In the genomic region with DNA sequence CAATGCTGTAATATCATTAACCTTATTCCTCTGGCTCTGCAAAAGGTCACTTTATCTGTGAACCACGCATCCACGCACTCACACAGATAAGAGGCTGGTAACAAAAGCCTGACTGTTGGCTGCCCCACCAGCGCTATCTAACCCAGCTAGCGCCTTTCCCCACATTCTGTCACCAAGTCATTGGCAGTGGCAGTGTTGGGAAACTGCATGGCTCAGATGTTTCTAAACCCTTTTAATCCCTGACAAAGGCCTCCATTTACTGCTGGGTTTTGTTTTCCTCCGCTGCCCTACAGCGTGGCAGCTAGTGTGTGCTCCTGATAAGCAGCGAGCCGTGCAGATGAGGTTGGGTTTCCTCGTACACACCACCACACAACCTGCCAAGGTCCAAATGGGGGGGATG, we compare ENCODE assay signal across 9 mouse cellular contexts. TPM values are rescaled to one million over a fixed set of nuclear protein-coding genes. Genes with fewer than 3 reads are reported as not detected.
A peak's percentile ranks its signal among the peaks of the same experiment; 100 is the strongest.
DNase-seq lines count a peak whose midpoint lies in the region; ATAC-seq and TF ChIP-seq lines count a peak whose summit lies in the region.
"Had no signal": no experiment of that assay in that cellular context is flagged by ENCODE, and none has a peak within 500 bp of the region (broad histone marks: within the 10 kb centered on the region; RNA-seq: fewer than 3 reads in every experiment).

No protein-coding gene starts in this region.

- no peak overlapping the region for H3K4me2 ChIP-seq in forebrain, embryonic 11.5 days (ENCODE audit: low read depth, low read length, severe bottlenecking)
- no peak overlapping the region for H3K4me2 ChIP-seq in forebrain, embryonic 13.5 days
- H3K4me2 ChIP-seq in lung, embryonic 14.5 days, result no peak overlapping the region
- H3K4me2 ChIP-seq in hindbrain, postnatal 0 days (ENCODE audit: low read depth, low read length), result no peak overlapping the region
- H3K4me2 ChIP-seq in stomach, embryonic 16.5 days (ENCODE audit: low read depth, low read length), result no peak overlapping the region
- H3K4me2 ChIP-seq in intestine, postnatal 0 days (replicated peaks; ENCODE audit: low read depth), result no peak overlapping the region

- peaks cover 10% of the 10 kb centered on the region for H3K4me1 ChIP-seq in forebrain, embryonic 11.5 days (replicated peaks; ENCODE audit: control insufficient read depth, insufficient read depth, low read length)
- peaks cover 13% of the 10 kb centered on the region for H3K4me1 ChIP-seq in forebrain, embryonic 13.5 days
- H3K4me1 ChIP-seq in lung, embryonic 14.5 days (ENCODE audit: insufficient read depth), result no peaks in the 10 kb centered on the region
- no peaks in the 10 kb centered on the region for H3K4me1 ChIP-seq in hindbrain, postnatal 0 days (ENCODE audit: insufficient read depth, low read length)
- H3K4me1 ChIP-seq in stomach, embryonic 16.5 days (ENCODE audit: control insufficient read depth, insufficient read depth, low read length), result no peaks in the 10 kb centered on the region
- H3K4me1 ChIP-seq in intestine, postnatal 0 days (replicated peaks; ENCODE audit: control insufficient read depth, insufficient read depth, low read length), result no peaks in the 10 kb centered on the region

- no peak overlapping the region for H3K4me3 ChIP-seq in forebrain, embryonic 11.5 days (ENCODE audit: low read depth, low read length)
- no peak overlapping the region for H3K4me3 ChIP-seq in forebrain, embryonic 13.5 days
- no peak overlapping the region for H3K4me3 ChIP-seq in lung, embryonic 14.5 days (ENCODE audit: low read depth, low read length)
- H3K4me3 ChIP-seq in hindbrain, postnatal 0 days (ENCODE audit: low read length), result no peak overlapping the region
- no peak overlapping the region for H3K4me3 ChIP-seq in stomach, embryonic 16.5 days (replicated peaks; ENCODE audit: low read length)
- H3K4me3 ChIP-seq in intestine, postnatal 0 days (ENCODE audit: low read depth, low read length), result no peak overlapping the region

- H3K9me3 ChIP-seq in forebrain, embryonic 11.5 days (ENCODE audit: control insufficient read depth, low read length), result no peaks in the 10 kb centered on the region
- H3K9me3 ChIP-seq in forebrain, embryonic 13.5 days (replicated peaks), result no peaks in the 10 kb centered on the region
- no peaks in the 10 kb centered on the region for H3K9me3 ChIP-seq in lung, embryonic 14.5 days (ENCODE audit: low read depth, low read length)
- no peaks in the 10 kb centered on the region for H3K9me3 ChIP-seq in hindbrain, postnatal 0 days (ENCODE audit: low read length)
- H3K9me3 ChIP-seq in stomach, embryonic 16.5 days (replicated peaks; ENCODE audit: control insufficient read depth, low read length), result no peaks in the 10 kb centered on the region
- no peaks in the 10 kb centered on the region for H3K9me3 ChIP-seq in intestine, postnatal 0 days (ENCODE audit: control insufficient read depth)

- intact Hi-C loops in left cerebral cortex, postnatal 10 days (cut with DNase I), result no loop called here

- H3K9ac ChIP-seq in forebrain, embryonic 11.5 days (ENCODE audit: low read length), result peak overlapping the region; percentile 14; the same call in 1 of the 2 replicates
- H3K9ac ChIP-seq in forebrain, embryonic 13.5 days, result no peak overlapping the region
- no peak overlapping the region for H3K9ac ChIP-seq in lung, embryonic 14.5 days
- no peak overlapping the region for H3K9ac ChIP-seq in hindbrain, postnatal 0 days (replicated peaks; ENCODE audit: low read length)
- no peak overlapping the region for H3K9ac ChIP-seq in stomach, embryonic 16.5 days (ENCODE audit: low read length)
- H3K9ac ChIP-seq in intestine, postnatal 0 days (ENCODE audit: low read depth, low read length), result no peak overlapping the region

- WGBS in forebrain, embryonic 11.5 days, result 8% methylated on average over 9 of the region's 9 CpGs
- 4% methylated on average over 9 of the region's 9 CpGs for WGBS in forebrain, embryonic 13.5 days
- 38% methylated on average over 9 of the region's 9 CpGs for WGBS in lung, embryonic 14.5 days
- WGBS in hindbrain, postnatal 0 days, result 21% methylated on average over 9 of the region's 9 CpGs
- WGBS in stomach, embryonic 16.5 days, result 50% methylated on average over 9 of the region's 9 CpGs
- WGBS in intestine, postnatal 0 days, result 42% methylated on average over 9 of the region's 9 CpGs

- H3K27ac ChIP-seq in forebrain, embryonic 11.5 days (ENCODE audit: low read depth, low read length), result no peak overlapping the region
- no peak overlapping the region for H3K27ac ChIP-seq in forebrain, embryonic 13.5 days
- no peak overlapping the region for H3K27ac ChIP-seq in lung, embryonic 14.5 days (ENCODE audit: low read depth)
- H3K27ac ChIP-seq in hindbrain, postnatal 0 days, result no peak overlapping the region
- H3K27ac ChIP-seq in stomach, embryonic 16.5 days (ENCODE audit: low read length), result no peak overlapping the region
- no peak overlapping the region for H3K27ac ChIP-seq in intestine, postnatal 0 days (ENCODE audit: low read depth, low read length)

- no peaks in the 10 kb centered on the region for H3K36me3 ChIP-seq in forebrain, embryonic 11.5 days (ENCODE audit: control insufficient read depth, insufficient read depth, low read length)
- no peaks in the 10 kb centered on the region for H3K36me3 ChIP-seq in forebrain, embryonic 13.5 days (ENCODE audit: poor library complexity, severe bottlenecking)
- no peaks in the 10 kb centered on the region for H3K36me3 ChIP-seq in lung, embryonic 14.5 days (ENCODE audit: insufficient read depth)
- H3K36me3 ChIP-seq in hindbrain, postnatal 0 days (ENCODE audit: insufficient read depth, low read length), result no peaks in the 10 kb centered on the region
- no peaks in the 10 kb centered on the region for H3K36me3 ChIP-seq in stomach, embryonic 16.5 days (ENCODE audit: control insufficient read depth, insufficient read depth, low read length)
- no peaks in the 10 kb centered on the region for H3K36me3 ChIP-seq in intestine, postnatal 0 days (ENCODE audit: control insufficient read depth, insufficient read depth)

- no peak for TF ChIP-seq CTCF in lung, embryonic 14.5 days (IDR thresholded peaks at IDR 0.05; ENCODE audit: low read depth)
- TF ChIP-seq CTCF in hindbrain, postnatal 0 days (IDR thresholded peaks at IDR 0.05; ENCODE audit: low read depth), result no peak
- no peak for TF ChIP-seq CTCF in intestine, postnatal 0 days (IDR thresholded peaks at IDR 0.05; ENCODE audit: low read depth)

- DNase-seq in forebrain, embryonic 11.5 days (ENCODE audit: low spot score), result peak; percentile 66
- DNase-seq in lung, embryonic 14.5 days, result peak; percentile 24
- no peak for DNase-seq in lung, postnatal 10 days
- peak; percentile 28 for DNase-seq in hindbrain, postnatal 0 days (ENCODE audit: low spot score)
- no peak for DNase-seq in left cerebral cortex, postnatal 10 days (ENCODE audit: extremely low spot score in 1 of 2, low spot score in 2 of 2)

- ATAC-seq in forebrain, embryonic 11.5 days (replicated peaks; ENCODE audit: low FRiP score), result no peak
- ATAC-seq in forebrain, embryonic 13.5 days, result no peak
- ATAC-seq in lung, embryonic 14.5 days (ENCODE audit: insufficient read depth), result no peak
- 0 out of 2 replicates have a peak, but pooled peaks have one; percentile 45 for ATAC-seq in hindbrain, postnatal 0 days
- ATAC-seq in stomach, embryonic 16.5 days (ENCODE audit: insufficient read depth, low FRiP score), result peak; percentile 56; the same call in 1 of the 2 replicates
- ATAC-seq in intestine, postnatal 0 days, result no peak

- H3K27me3 ChIP-seq in forebrain, embryonic 11.5 days (ENCODE audit: control insufficient read depth, insufficient read depth, low read length), result peaks cover 11% of the 10 kb centered on the region; the same call in 1 of the 2 replicates
- H3K27me3 ChIP-seq in forebrain, embryonic 13.5 days, result peaks cover 23% of the 10 kb centered on the region
- no peaks in the 10 kb centered on the region for H3K27me3 ChIP-seq in lung, embryonic 14.5 days (ENCODE audit: insufficient read depth, low read length)
- H3K27me3 ChIP-seq in hindbrain, postnatal 0 days (ENCODE audit: insufficient read depth, low read length), result no peaks in the 10 kb centered on the region
- H3K27me3 ChIP-seq in stomach, embryonic 16.5 days (ENCODE audit: control insufficient read depth, insufficient read depth, low read length), result no peaks in the 10 kb centered on the region
- H3K27me3 ChIP-seq in intestine, postnatal 0 days (replicated peaks; ENCODE audit: control insufficient read depth, insufficient read depth, low read length), result no peaks in the 10 kb centered on the region

RNA-seq across cellular contexts. Expression of a gene that starts 55.7 kb away (rescaled TPM):
- 182 and 187 TPM in 2 replicates for polyA plus RNA-seq in forebrain, embryonic 11.5 days (2014; fragmentation: Nextera tagmentation; extraction: Ambion mirVana)
- polyA plus RNA-seq in forebrain, embryonic 13.5 days (2015; fragmentation: Nextera tagmentation; extraction: Ambion mirVana), result 83.4 and 133 TPM in 2 replicates
- 8.3 and 8.4 TPM in 2 replicates for polyA plus RNA-seq in lung, embryonic 14.5 days (2014; fragmentation: Nextera tagmentation; extraction: Ambion mirVana)
- total RNA-seq in hindbrain, postnatal 0 days (2014; rRNA removed), result 66.3 and 67.8 TPM in 2 replicates
- 60.6 and 65.6 TPM in 2 replicates for polyA plus RNA-seq in hindbrain, postnatal 0 days (2015; fragmentation: Nextera tagmentation; extraction: Ambion mirVana)
- 3.7 and 4.8 TPM in 2 replicates for polyA plus RNA-seq in stomach, embryonic 16.5 days (2015; fragmentation: Nextera tagmentation; extraction: Ambion mirVana)
- 10 to 100 TPM; 20.2 to 27.1 TPM for total RNA-seq in left cerebral cortex, postnatal 10 days (2021)
- polyA plus RNA-seq in intestine, postnatal 0 days (2015; fragmentation: Nextera tagmentation; extraction: Ambion mirVana), result 10.1 and 12.6 TPM in 2 replicates
- total RNA-seq: common myeloid progenitor, adult 5-6 weeks had no signal

Comparison
In these comparisons a context has a peak if more than half of its experiments do, and no peak if none do; other contexts are left out.
1. DNase-seq: peak in forebrain, embryonic 11.5 days (single experiment), lung, embryonic 14.5 days (single experiment) and hindbrain, postnatal 0 days (single experiment); none in lung, postnatal 10 days (single experiment) and left cerebral cortex, postnatal 10 days (0 of 2).
2. ATAC-seq: peak in hindbrain, postnatal 0 days (single experiment) and stomach, embryonic 16.5 days (single experiment); none in forebrain, embryonic 11.5 days (single experiment), forebrain, embryonic 13.5 days (single experiment), lung, embryonic 14.5 days (single experiment) and intestine, postnatal 0 days (single experiment).